Mouse (Mus musculus): Measurements from ENCODE around the gene Lrrc18.

Gene Lrrc18

GRCm38 (mm10) chr14:33058881-33059660 lies 67.9 kb downstream of the Lrrc18 start:
- peak; percentile 79 for DNase-seq

GRCm38 (mm10) chr14:33062996-33063395 lies 71.8 kb downstream of the Lrrc18 start:
- DNase-seq, result no peak
